Mouse (Mus musculus) CD8-positive naive resting alpha-beta T cell, adult 57 days (primary cell): ENCODE data around the gene Snx10. TPM values are rescaled to one million over a fixed set of nuclear protein-coding genes. Genes with fewer than 3 reads are reported as not detected.

ENCODE experiments used
- total RNA-seq: library from RNA; stranded (reverse); gene quantifications from one replicate; pipeline ENCODE4 v1.2.4, GENCODE M21; 2023

Snx10 gene
- 7.7 TPM for total RNA-seq

GRCm38 (mm10) chr6:51523807-51524320 lies at the start of gene Snx10:
TSS of gene Snx10 (plus strand) at chr6:51523901.

Other genes with a start within 250 kb of the Snx10 start
- not detected for gene Nfe2l3, start 91.2 kb upstream of the Snx10 start, total RNA-seq
- 793 TPM for gene Hnrnpa2b1, start 54.0 kb upstream of the Snx10 start, total RNA-seq
- 85.4 TPM for gene Cbx3, start 53.5 kb upstream of the Snx10 start, total RNA-seq